Mouse (Mus musculus): ENCODE data around the gene Trim23.

DNA sequence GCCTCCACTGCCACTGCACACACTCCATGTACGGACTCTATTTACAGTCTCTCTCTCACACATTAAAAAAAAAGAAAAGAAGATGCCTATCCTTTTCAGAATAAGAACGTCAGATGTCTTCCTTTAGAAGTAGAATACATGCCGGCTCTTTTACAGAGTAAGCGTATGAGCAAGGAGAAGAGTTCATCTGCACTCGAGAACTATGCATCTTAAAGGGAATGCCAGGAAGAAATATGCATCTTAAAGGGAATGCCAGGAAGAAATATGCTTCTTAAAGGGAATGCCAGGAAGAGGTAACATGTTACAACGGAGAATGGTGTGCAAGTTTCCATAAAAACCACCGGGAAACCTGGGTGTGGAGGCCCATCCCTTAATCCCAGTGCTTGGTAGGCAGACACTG lies 23.5 kb upstream of the Trim23 start:
- TF ChIP-seq CTCF (conservative IDR thresholded peaks at IDR 0.05; ENCODE audit: insufficient read depth, insufficient read length, low read depth, low read length) (no peak), POLR2A (IDR thresholded peaks at IDR 0.05; ENCODE audit: low read depth, low read length) (no peak)
